Mouse (Mus musculus): ENCODE results near the gene Ago4.

GRCm38 (mm10) chr4:126545703-126546102 is 12.4 kb upstream of the Ago4 start:
- no peak for TF ChIP-seq GATA1 (IDR thresholded peaks at IDR 0.05; ENCODE audit: low read length)
- no peak for TF ChIP-seq TAL1 (IDR thresholded peaks at IDR 0.05; ENCODE audit: low read length)
